Mouse (Mus musculus): ENCODE results near the gene Selenon. TPM values are rescaled to one million over a fixed set of nuclear protein-coding genes. Genes with fewer than 3 reads are reported as not detected.
"Not testable (repeated sequence)": the region's sequence is repeated elsewhere in the genome, so short reads cannot be mapped to it uniquely, and the experiment has no call there.

The Selenon gene
- polyA plus RNA-seq, 1 experiment from 2014 or later = 15.1 TPM

DNA sequence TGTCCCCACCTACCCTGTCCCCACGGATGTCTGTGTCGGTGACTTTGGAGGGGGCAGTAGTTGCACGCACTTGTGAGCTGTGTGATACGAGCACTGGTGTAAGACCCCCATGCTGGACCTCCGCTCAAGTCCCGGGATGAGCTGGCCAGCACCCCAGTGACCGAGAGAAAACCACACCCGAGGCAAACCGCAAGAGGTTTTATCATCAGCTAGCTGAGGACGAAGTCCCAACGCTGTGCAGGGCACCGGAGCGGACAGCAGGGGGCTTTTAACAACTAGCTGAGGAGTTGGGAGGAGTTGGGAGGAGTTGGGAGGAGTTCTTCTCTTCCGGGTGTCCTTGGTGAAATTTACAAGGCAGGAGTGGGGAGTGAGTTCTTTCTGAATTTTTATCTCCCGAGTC, 39.2 kb downstream of the Selenon start:
- Histone ChIP-seq H3K27me3 (no peaks in the 10 kb centered on the region; the same call in 1 of the 2 replicates), H3K4me3 (peak overlapping the region; percentile 18; the same call in 1 of the 2 replicates), H3K4me1 (peaks cover 19% of the 10 kb centered on the region), H3K9me3 (no peaks in the 10 kb centered on the region), H3K9ac (replicated peaks) (no peak overlapping the region), H3K27ac (replicated peaks) (no peak overlapping the region), H3K4me2 (replicated peaks) (peak overlapping the region; percentile 37), H3K36me3 (no peaks in the 10 kb centered on the region)
- 35% methylated on average over 15 of the region's 15 CpGs for WGBS
- no peak for ATAC-seq (ENCODE audit: low FRiP score, low read depth)

DNA sequence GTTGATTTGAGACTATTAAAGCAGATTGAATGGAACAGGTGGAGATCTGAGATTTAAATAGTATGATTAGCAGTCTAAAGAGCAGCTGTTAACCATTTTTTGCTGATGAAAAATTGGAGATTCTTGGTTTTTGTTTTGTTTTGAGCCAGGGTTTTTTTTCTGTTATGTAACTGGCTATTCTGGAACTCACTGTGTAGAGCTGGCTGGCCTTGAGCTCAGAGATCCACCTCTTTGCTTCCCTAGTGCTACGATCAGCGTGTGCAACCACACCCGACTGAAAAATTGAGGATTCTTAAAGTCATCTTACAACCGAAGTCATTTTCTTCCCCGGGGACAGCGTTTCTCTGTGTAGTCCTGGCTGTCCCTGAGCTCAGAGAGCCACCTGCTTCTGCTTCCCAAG, 40.2 kb downstream of the Selenon start:
- H3K9ac ChIP-seq (replicated peaks) = peak overlapping the region; percentile 62
- ATAC-seq (ENCODE audit: low FRiP score, low read depth) = no peak
- peak overlapping the region; percentile 86 for H3K4me2 ChIP-seq (replicated peaks)
- peaks cover 4% of the 10 kb centered on the region; the same call in 1 of the 2 replicates for H3K27me3 ChIP-seq
- peak overlapping the region; percentile 66 for H3K4me3 ChIP-seq
- no peaks in the 10 kb centered on the region for H3K9me3 ChIP-seq
- H3K4me1 ChIP-seq = peaks cover 17% of the 10 kb centered on the region
- H3K36me3 ChIP-seq = no peaks in the 10 kb centered on the region; the same call in 1 of the 2 replicates
- 77% methylated on average over 6 of the region's 6 CpGs for WGBS
- H3K27ac ChIP-seq (replicated peaks) = no peak overlapping the region

DNA sequence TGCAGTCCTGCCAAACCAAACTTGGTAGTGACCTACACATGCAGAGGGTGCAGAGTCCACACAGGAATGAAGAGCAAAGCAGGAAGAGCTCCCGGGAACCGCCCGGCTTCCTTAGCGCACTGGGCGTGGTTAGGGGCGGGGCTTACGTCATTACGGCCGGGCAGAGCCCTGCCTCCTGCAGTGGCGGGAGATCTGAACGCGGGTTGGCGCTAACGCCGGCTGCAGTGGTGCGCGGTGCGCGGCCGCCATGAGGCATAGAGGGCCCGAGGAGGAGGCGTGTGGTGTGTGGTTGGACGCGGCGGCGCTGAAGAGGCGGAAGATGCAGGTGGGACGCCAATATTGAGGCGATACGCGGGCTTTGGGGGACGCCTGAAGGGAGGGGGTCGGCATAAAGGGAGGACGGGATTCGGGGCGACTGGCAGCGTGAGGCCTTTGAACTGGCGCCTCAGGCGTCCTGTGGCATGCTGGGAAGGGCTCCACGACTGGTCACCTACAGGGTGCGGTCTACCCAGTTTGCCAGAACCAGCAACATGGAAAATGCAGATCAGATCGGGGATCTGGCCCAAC, 41.0 kb downstream of the Selenon start, which contains the start of gene Aunip:
Gene Aunip (plus strand): TSS at position 155 of the 567 bp plus-strand sequence.
- peak; percentile 96 for ATAC-seq (ENCODE audit: low FRiP score, low read depth)
- Histone ChIP-seq H3K9me3 (no peaks in the 10 kb centered on the region), H3K4me1 (peaks cover 17% of the 10 kb centered on the region), H3K27ac (replicated peaks) (no peak within 1 kb of the TSS; the same call in 1 of the 2 replicates), H3K9ac (replicated peaks) (peak within 1 kb of the TSS; percentile 62), H3K4me2 (replicated peaks) (peak within 1 kb of the TSS; percentile 86), H3K4me3 (peak within 1 kb of the TSS; percentile 66), H3K36me3 (no peaks in the 10 kb centered on the region; the same call in 1 of the 2 replicates), H3K27me3 (peaks cover 4% of the 10 kb centered on the region; the same call in 1 of the 2 replicates)
- under 1% methylated on average over 42 of the region's 42 CpGs for WGBS

DNA sequence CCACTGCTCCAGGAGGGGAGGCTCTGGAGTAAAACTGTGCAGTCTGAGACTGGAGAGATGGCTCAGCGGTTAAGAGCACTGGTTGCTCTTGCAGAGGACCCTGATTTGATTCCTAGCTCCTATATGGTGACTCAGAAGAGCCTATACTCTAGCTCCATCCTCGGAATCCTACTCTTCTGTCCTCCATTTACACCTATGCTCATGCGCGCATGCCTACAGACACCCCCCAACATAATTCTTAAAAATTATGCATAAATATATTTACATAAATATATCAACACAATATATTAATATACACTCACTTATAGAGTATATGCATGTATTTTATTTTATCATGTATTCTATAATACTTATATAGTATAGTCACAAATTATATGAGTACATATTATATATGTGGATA, 41.6 kb downstream of the Selenon start:
- peaks cover 17% of the 10 kb centered on the region for H3K4me1 ChIP-seq
- H3K27me3 ChIP-seq = peaks cover 4% of the 10 kb centered on the region; the same call in 1 of the 2 replicates
- no peak overlapping the region for H3K27ac ChIP-seq (replicated peaks)
- peak overlapping the region; percentile 86 for H3K4me2 ChIP-seq (replicated peaks)
- H3K9me3 ChIP-seq = no peaks in the 10 kb centered on the region
- H3K4me3 ChIP-seq = no peak overlapping the region
- ATAC-seq (ENCODE audit: low FRiP score, low read depth) = peak; percentile 55
- H3K36me3 ChIP-seq = no peaks in the 10 kb centered on the region; the same call in 1 of the 2 replicates
- 70% methylated on average over 4 of the region's 4 CpGs for WGBS
- H3K9ac ChIP-seq (replicated peaks) = no peak overlapping the region

DNA sequence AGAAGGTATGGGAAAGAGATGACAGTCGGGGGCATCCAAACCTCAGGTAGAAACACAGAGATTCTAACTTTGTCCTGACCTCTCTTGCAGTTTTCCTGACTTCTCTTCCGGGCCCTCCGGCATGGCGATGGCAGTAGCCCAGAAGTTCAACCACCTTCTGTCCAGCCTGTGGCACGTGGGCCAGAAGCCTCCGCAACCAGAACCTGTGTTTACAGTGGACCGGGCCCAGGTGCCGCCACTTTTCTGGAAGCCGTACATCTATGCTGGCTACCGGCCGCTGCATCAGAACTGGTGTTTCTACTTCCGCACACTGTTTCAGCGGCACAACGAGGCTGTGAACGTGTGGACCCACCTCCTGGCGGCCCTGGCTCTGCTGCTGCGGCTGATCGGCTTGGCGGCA, 45.3 kb downstream of the Selenon start:
- Histone ChIP-seq H3K9me3 (no peaks in the 10 kb centered on the region), H3K4me2 (replicated peaks) (no peak overlapping the region), H3K36me3 (no peaks in the 10 kb centered on the region; the same call in 1 of the 2 replicates), H3K27ac (replicated peaks) (no peak overlapping the region), H3K4me3 (no peak overlapping the region), H3K4me1 (peaks cover 8% of the 10 kb centered on the region), H3K9ac (replicated peaks) (no peak overlapping the region), H3K27me3 (peaks cover 4% of the 10 kb centered on the region; the same call in 1 of the 2 replicates)
- ATAC-seq (ENCODE audit: low FRiP score, low read depth) = no peak
- 86% methylated on average over 19 of the region's 19 CpGs for WGBS

DNA sequence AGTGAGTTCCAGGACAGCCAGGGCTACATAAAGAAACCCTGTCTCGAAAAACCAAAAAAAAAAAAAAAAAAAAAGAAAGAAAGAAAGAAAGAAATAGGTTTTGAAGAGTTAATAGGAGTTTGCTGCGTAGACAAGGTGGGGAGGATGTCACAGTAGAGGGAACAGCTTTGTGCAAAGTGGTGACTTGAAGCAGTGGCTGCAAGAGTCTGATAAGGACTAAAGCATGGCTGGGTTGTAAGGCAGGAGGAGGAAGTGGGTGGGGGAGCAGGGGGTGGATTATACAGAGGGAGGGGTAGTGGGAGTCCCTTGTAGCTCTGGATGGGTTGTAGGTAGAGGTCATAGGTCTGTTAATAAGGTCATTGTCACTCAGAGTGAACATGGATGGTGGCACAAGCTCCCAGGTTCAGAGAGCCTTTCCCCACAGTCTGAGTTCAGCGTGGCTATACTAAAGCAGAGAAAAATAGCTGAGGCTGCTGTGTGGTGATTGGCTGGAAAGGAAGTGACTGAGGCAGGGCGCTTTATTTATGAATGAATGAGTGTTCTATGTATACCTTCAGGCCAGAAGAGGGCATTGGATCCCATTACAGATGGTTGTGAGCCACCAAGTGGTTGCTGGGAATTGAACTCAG, 45.9 kb downstream of the Selenon start:
- Histone ChIP-seq H3K9me3 (no peaks in the 10 kb centered on the region), H3K4me1 (peaks cover 1% of the 10 kb centered on the region; the same call in 1 of the 2 replicates), H3K4me2 (replicated peaks) (no peak overlapping the region), H3K36me3 (no peaks in the 10 kb centered on the region; the same call in 1 of the 2 replicates), H3K27ac (replicated peaks) (no peak overlapping the region), H3K4me3 (no peak overlapping the region), H3K27me3 (peaks cover 4% of the 10 kb centered on the region; the same call in 1 of the 2 replicates), H3K9ac (replicated peaks) (no peak overlapping the region)
- WGBS = 74% methylated on average over 3 of the region's 4 CpGs
- ATAC-seq (ENCODE audit: low FRiP score, low read depth) = no peak

DNA sequence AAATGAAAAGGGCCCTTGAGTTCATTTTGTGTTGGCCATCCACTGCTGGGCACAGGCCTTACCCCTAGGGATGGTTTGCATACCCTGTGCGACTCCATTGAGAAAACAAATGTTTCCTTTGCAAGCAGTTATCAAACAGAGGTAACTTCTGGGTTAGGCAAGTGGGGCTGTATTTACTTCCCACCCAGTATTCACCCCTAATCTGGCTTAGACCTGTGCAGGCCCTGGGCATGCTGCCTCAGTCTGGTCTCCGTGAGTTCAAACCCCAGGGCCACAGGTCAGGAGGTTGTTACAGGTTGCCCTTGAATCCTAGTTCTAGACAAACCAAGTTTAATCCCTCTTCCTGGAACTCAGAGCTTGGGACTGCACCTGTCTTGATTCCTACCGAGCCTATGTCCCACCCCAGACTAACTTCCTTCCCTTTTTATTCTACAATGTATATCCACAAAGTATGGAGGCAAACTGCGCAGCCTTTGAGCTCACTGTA, 46.6 kb downstream of the Selenon start:
- Histone ChIP-seq H3K4me3 (no peak overlapping the region), H3K9me3 (no peaks in the 10 kb centered on the region), H3K36me3 (no peaks in the 10 kb centered on the region; the same call in 1 of the 2 replicates), H3K27ac (replicated peaks) (no peak overlapping the region), H3K9ac (replicated peaks) (no peak overlapping the region), H3K27me3 (peaks cover 4% of the 10 kb centered on the region; the same call in 1 of the 2 replicates), H3K4me1 (no peaks in the 10 kb centered on the region), H3K4me2 (replicated peaks) (no peak overlapping the region)
- ATAC-seq (ENCODE audit: low FRiP score, low read depth) = no peak
- WGBS = 93% methylated on average over 4 of the region's 4 CpGs

DNA sequence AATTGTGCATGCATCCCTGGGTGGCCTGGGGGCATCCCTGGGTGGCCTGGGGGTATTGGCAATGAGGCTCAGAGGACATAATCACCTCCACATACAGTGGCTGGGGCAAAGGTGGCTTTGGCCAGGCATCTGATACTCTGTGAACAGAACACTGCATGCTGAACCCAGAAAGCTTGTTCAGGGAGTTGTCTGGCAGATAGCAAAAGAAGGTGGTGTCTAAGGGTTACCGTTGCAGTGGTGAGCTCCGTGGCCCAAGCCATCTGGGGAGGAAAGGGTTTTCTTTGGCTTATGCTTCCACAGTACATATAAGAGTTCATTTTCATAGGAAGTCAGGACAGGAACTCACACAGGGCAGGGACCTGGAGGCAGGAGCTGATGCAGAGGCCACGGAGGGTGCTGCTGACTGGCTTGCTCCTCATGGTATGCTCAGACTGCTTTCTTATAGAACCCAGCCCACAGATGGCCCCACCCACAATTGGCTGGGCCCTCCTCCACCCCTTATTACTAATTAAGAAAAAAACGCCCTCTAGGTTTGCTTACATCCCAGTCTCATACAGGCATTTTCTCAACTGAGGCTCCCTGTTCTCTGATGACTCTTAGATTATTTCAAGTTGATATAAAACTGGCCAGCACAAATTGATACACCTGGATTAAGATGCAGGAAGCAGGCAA, 48.1 kb downstream of the Selenon start:
- no peak overlapping the region for H3K9ac ChIP-seq (replicated peaks)
- no peak overlapping the region for H3K4me2 ChIP-seq (replicated peaks)
- no peak overlapping the region for H3K27ac ChIP-seq (replicated peaks)
- no peaks in the 10 kb centered on the region for H3K4me1 ChIP-seq
- no peak overlapping the region for H3K4me3 ChIP-seq
- WGBS = 83% methylated on average over 4 of the region's 4 CpGs
- H3K9me3 ChIP-seq = no peaks in the 10 kb centered on the region
- no peaks in the 10 kb centered on the region; the same call in 1 of the 2 replicates for H3K36me3 ChIP-seq
- H3K27me3 ChIP-seq = peaks cover 4% of the 10 kb centered on the region; the same call in 1 of the 2 replicates
- no peak for ATAC-seq (ENCODE audit: low FRiP score, low read depth)

DNA sequence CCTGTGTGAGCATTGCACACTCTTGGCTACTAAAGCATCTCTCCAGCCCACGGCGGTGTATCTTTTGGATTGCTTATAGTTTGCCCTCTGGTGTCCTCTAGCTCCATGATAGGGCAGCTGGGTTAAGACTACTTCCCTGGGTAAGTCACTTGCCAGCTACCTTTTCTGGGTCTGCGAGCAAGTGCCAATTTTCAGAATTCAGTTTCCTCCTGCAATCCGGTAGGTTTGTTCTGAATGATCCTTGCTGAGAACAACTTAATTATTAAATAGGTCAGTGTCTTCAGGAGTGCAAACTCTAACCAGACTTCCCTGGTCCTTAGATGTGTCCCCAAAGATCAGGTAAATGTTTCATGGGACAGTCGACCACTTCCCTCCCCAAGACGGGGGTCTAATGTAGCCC, 50.9 kb downstream of the Selenon start:
- 95% methylated on average over 6 of the region's 6 CpGs for WGBS
- no peak for ATAC-seq (ENCODE audit: low FRiP score, low read depth)
- H3K4me3 ChIP-seq = no peak overlapping the region

DNA sequence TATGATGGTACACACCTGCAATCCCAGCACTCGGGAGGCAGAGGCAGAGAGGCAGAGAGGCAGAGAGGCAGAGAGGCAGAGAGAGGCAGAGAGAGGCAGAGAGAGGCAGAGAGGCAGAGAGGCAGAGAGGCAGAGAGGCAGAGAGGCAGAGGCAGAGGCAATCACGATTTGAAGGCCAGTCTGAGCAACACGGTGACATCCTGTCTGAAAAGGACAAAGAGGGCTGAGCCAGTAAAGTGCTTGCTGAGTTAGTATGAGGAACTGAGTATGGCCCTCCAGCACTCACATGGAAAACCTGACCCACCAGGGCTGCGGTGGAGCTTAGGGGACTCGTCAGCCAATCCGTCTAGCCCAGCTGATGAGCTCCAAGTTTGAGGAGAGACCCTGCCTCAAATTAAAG, 53.0 kb downstream of the Selenon start:
- not testable (repeated sequence) for ATAC-seq (ENCODE audit: low FRiP score, low read depth); H3K4me2 ChIP-seq (replicated peaks); H3K9me3 ChIP-seq; H3K36me3 ChIP-seq; H3K9ac ChIP-seq (replicated peaks); H3K27ac ChIP-seq (replicated peaks); H3K4me3 ChIP-seq
- peaks cover 25% of the 10 kb centered on the region for H3K4me1 ChIP-seq
- WGBS = 85% methylated on average over 6 of the region's 6 CpGs
- H3K27me3 ChIP-seq = peaks cover 24% of the 10 kb centered on the region

More for the DNA sequence above, 50.9 kb downstream of the Selenon start:
- Histone ChIP-seq H3K4me1 (peaks cover 15% of the 10 kb centered on the region), H3K4me2 (replicated peaks) (no peak overlapping the region), H3K9me3 (no peaks in the 10 kb centered on the region), H3K27me3 (peaks cover 19% of the 10 kb centered on the region), H3K9ac (replicated peaks) (no peak overlapping the region), H3K36me3 (no peaks in the 10 kb centered on the region), H3K27ac (replicated peaks) (no peak overlapping the region)

DNA sequence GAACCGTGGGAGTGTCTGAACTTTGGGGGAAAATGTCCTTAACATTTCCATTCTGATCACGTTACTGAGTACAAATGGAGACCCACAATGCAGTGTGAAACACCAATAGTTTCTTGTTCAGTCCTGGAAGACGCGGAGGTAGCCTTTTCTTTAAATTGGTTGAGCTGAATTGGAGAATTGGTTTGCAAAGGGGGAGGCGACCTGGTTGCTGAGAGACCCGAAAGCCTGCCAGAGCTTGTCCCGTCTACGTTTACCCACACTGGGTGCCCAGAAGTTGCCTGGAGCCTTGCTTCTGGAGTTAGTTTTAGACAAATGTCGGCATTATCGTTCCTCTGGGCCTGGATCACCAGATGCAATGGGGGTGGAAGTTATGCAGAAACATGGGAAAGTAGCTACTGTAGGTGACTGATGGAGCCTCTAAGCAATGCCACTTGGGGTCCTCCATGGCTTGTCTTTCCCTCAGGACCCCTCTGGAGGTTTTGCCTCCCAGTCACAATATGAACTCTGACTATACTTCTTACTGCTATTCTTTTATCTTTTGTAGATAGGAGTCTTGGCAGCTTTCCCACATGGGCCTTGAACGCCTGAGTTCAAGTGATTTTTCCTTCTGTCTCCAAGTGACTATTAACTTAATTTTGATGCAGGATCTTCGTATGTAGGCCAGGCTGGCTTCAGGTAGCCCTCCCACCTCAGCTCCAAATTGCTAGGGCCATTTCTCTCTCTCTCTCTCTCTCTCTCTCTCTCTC, 53.8 kb downstream of the Selenon start:
- no peak overlapping the region for H3K9ac ChIP-seq (replicated peaks)
- ATAC-seq (ENCODE audit: low FRiP score, low read depth) = no peak
- 74% methylated on average over 12 of the region's 12 CpGs for WGBS

More for the DNA sequence above, 53.8 kb downstream of the Selenon start:
- no peaks in the 10 kb centered on the region for H3K9me3 ChIP-seq
- H3K36me3 ChIP-seq = no peaks in the 10 kb centered on the region
- no peak overlapping the region for H3K27ac ChIP-seq (replicated peaks)
- peak overlapping the region; percentile 99; the same call in 1 of the 2 replicates for H3K4me2 ChIP-seq (replicated peaks)
- no peak overlapping the region for H3K4me3 ChIP-seq
- peaks cover 25% of the 10 kb centered on the region for H3K4me1 ChIP-seq
- H3K27me3 ChIP-seq = peaks cover 24% of the 10 kb centered on the region
